Mouse (Mus musculus): Measurements from ENCODE around the gene Slc38a1. TPM values are rescaled to one million over a fixed set of nuclear protein-coding genes. Genes with fewer than 3 reads are reported as not detected.

Slc38a1 gene
- total and polyA plus RNA-seq, 3 experiments = 22.5 to 79.0 (median 39.4) TPM

DNA sequence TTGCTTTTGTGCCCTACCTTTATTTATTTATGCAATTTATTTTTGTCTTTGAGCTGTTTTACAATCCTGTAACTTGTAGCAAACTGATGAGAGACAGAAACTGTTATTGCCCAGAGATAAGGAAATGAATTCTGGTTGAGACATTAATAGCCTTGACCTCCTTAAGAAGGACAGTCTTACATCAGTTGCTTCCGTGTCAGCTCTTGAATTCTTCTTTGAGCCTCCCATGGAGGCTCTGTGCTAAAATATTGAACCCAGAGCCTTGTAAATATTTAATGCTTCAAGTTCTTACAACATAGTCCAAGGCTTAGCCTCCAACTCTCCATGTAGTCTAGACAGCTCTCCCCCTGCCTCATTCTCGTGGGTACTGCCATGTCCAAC is 73.7 kb downstream of the Slc38a1 start:
- dilution Hi-C loops (cut with MboI; ENCODE audit: extremely low pct_ligation_motif_present, extremely low pct_unique_long_range_greater_than_20kb, low sequenced_read_pairs) = no loop called here
- Histone ChIP-seq H3K79me2 (replicated peaks; ENCODE audit: control insufficient read depth, extremely low read depth, insufficient read depth, poor library complexity, severe bottlenecking) (no peaks in the 10 kb centered on the region), H3K9me3 (replicated peaks; ENCODE audit: low read length) (peaks cover 2% of the 10 kb centered on the region), H3K27me3 (replicated peaks) (no peaks in the 10 kb centered on the region), H3K4me1 (ENCODE audit: control insufficient read depth in 1 of 2, insufficient read depth in 2 of 2) (no peaks in the 10 kb centered on the region), H3K36me3 (replicated peaks in 1 of 2; ENCODE audit: control insufficient read depth in 1 of 2, insufficient read depth in 1 of 2, low read length in 1 of 2) (peaks cover under 1 to 11% of the 10 kb centered on the region in 2 experiments), H3K4me2 (ENCODE audit: insufficient read depth, low read depth, poor library complexity, severe bottlenecking) (no peak overlapping the region), H3K4me3 (replicated peaks in 1 of 3; ENCODE audit: low read depth in 2 of 3, low read length in 2 of 3, poor library complexity in 1 of 3) (no peak overlapping the region), H3K27ac (ENCODE audit: insufficient read depth, low read depth) (no peak overlapping the region), H3K9ac (ENCODE audit: insufficient read depth, low read depth) (no peak overlapping the region)
- TF ChIP-seq SIN3A (IDR thresholded peaks at IDR 0.05; ENCODE audit: low read length) = no peak
- TF ChIP-seq TBP (conservative IDR thresholded peaks at IDR 0.05; ENCODE audit: low read depth, low read length) = no peak
- no peak for TF ChIP-seq MAFK (IDR thresholded peaks at IDR 0.05; ENCODE audit: insufficient replicate concordance, low read length)
- no peak for TF ChIP-seq ETS1 (conservative IDR thresholded peaks at IDR 0.05; ENCODE audit: low read depth, low read length)
- no peak for TF ChIP-seq NELFE (IDR thresholded peaks at IDR 0.05; ENCODE audit: low read depth, low read length)
- TF ChIP-seq UBTF (IDR thresholded peaks at IDR 0.05; ENCODE audit: low read depth, low read length) = no peak
- no peak for TF ChIP-seq USF1 (IDR thresholded peaks at IDR 0.05; ENCODE audit: low read depth, low read length)
- no peak for TF ChIP-seq USF2 (conservative IDR thresholded peaks at IDR 0.05; ENCODE audit: low read depth, low read length)
- no peak for TF ChIP-seq ZMIZ1 (IDR thresholded peaks at IDR 0.05; ENCODE audit: low read depth, low read length)
- no peak for TF ChIP-seq IRF4 (IDR thresholded peaks at IDR 0.05; ENCODE audit: low read depth, low read length)
- TF ChIP-seq MXI1 (IDR thresholded peaks at IDR 0.05; ENCODE audit: low read depth, low read length) = no peak
- TF ChIP-seq ZKSCAN1 (IDR thresholded peaks at IDR 0.05; ENCODE audit: borderline replicate concordance, low read depth, low read length) = no peak
- DNase-seq (ENCODE audit: extremely low read depth) = no peak
- in situ Hi-C loops (cut with MboI; ENCODE audit: low pct_ligation_motif_present, low pct_unique_long_range_greater_than_20kb, low sequenced_read_pairs) = no loop called here

DNA sequence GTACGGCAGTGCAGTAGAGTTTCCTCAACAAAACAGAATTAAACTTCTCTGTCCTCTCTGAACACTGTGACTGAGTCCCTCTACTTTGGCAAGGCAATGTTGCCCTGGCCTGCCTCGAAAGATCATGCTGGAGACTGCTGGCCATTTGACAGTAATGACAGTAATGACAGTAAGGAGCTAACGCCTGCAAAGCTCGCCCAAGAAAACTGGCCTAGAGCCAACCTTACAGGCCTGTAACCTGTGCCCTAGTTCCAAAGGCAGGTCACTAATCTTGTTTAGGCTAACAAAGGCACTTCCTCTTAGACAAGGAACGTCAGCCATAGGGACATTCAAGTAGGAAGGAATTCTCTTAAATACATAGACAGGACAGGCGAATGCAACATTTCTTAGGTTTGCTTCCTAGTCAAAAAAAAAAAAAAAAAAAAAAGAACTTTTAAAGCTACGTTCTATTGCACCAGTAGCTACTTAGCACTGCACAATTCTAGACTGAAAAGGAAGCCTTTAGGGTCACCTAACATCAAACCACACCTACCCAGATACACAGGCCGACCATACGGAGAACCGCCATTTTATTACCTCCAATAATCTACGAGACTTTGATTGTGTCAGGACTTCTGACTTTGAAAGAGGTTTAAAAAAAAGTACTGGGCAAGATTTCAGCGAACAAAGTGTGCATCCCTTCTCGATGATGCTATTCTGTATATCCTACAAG is 74.3 kb downstream of the Slc38a1 start:
- no peak for DNase-seq (ENCODE audit: extremely low read depth)
- in situ Hi-C loops (cut with MboI; ENCODE audit: low pct_ligation_motif_present, low pct_unique_long_range_greater_than_20kb, low sequenced_read_pairs) = no loop called here
- dilution Hi-C loops (cut with MboI; ENCODE audit: extremely low pct_ligation_motif_present, extremely low pct_unique_long_range_greater_than_20kb, low sequenced_read_pairs) = no loop called here

More for the DNA sequence above, 74.3 kb downstream of the Slc38a1 start:
- peaks cover 0 to 6% of the 10 kb centered on the region in 2 experiments for H3K36me3 ChIP-seq (replicated peaks in 1 of 2; ENCODE audit: control insufficient read depth in 1 of 2, insufficient read depth in 1 of 2, low read length in 1 of 2)
- no peak for TF ChIP-seq MAFK (IDR thresholded peaks at IDR 0.05; ENCODE audit: insufficient replicate concordance, low read length)
- no peak for TF ChIP-seq SMC3 (IDR thresholded peaks at IDR 0.05; ENCODE audit: low read depth, low read length)
- no peak for TF ChIP-seq IRF4 (IDR thresholded peaks at IDR 0.05; ENCODE audit: low read depth, low read length)
- TF ChIP-seq ELF1 (IDR thresholded peaks at IDR 0.05; ENCODE audit: low read depth, low read length) = no peak
- TF ChIP-seq ZNF384 (IDR thresholded peaks at IDR 0.05; ENCODE audit: low read depth, low read length) = no peak
- no peak overlapping the region for H3K4me2 ChIP-seq (ENCODE audit: insufficient read depth, low read depth, poor library complexity, severe bottlenecking)
- no peaks in the 10 kb centered on the region for H3K27me3 ChIP-seq (replicated peaks)
- H3K9ac ChIP-seq (ENCODE audit: insufficient read depth, low read depth) = no peak overlapping the region
- no peaks in the 10 kb centered on the region for H3K79me2 ChIP-seq (replicated peaks; ENCODE audit: control insufficient read depth, extremely low read depth, insufficient read depth, poor library complexity, severe bottlenecking)
- no peak overlapping the region for H3K27ac ChIP-seq (ENCODE audit: insufficient read depth, low read depth)
- H3K9me3 ChIP-seq (replicated peaks; ENCODE audit: low read length) = peaks cover 2% of the 10 kb centered on the region
- no peak overlapping the region for H3K4me3 ChIP-seq (replicated peaks in 1 of 3; ENCODE audit: low read depth in 2 of 3, low read length in 2 of 3, poor library complexity in 1 of 3)
- H3K4me1 ChIP-seq (ENCODE audit: control insufficient read depth in 1 of 2, insufficient read depth in 2 of 2) = peaks cover 0 to 2% of the 10 kb centered on the region in 2 experiments; a peak in 1 of 4 replicates

All from CH12.LX (cell line).